Mouse (Mus musculus) forebrain, embryonic 12.5 days (tissue): Measurements from ENCODE around the gene Gpd1l. TPM values are rescaled to one million over a fixed set of nuclear protein-coding genes. Genes with fewer than 3 reads are reported as not detected.

Experiments used
- ATAC-seq: fragments of 200-750 bp; cut with Nextera tagmentation; 2 replicates; pipeline ENCODE4 v1.8.0; 2017; ENCODE audit warnings: moderate TSS enrichment; ENCODE audit not compliant: low FRiP score
- H3K27ac ChIP-seq: fragments of 300-500 bp; sonication (generic); 2 replicates; pipeline ENCODE4 v1.5.1; 2016; ENCODE audit warnings: mild to moderate bottlenecking
- H3K27me3 ChIP-seq: fragments of 300-500 bp; sonication (generic); 2 replicates; pipeline ENCODE4 v1.6.1; 2016; ENCODE audit warnings: mild to moderate bottlenecking
- H3K36me3 ChIP-seq: fragments of 300-500 bp; sonication (generic); replicated peaks from 2 replicates; pipeline ENCODE4 v1.6.1; 2016; ENCODE audit warnings: mild to moderate bottlenecking
- H3K4me1 ChIP-seq: fragments of 300-500 bp; sonication (generic); 2 replicates; pipeline ENCODE4 v1.6.1; 2016
- H3K4me2 ChIP-seq: fragments of 300-500 bp; sonication (generic); 2 replicates; pipeline ENCODE4 v1.6.1; 2016; ENCODE audit warnings: mild to moderate bottlenecking, moderate library complexity
- H3K4me3 ChIP-seq: fragments of 300-500 bp; sonication (generic); replicated peaks from 2 replicates; pipeline ENCODE4 v1.5.1; 2016; ENCODE audit warnings: mild to moderate bottlenecking
- H3K9ac ChIP-seq: fragments of 300-500 bp; sonication (generic); 2 replicates; pipeline ENCODE4 v1.6.1; 2016; ENCODE audit warnings: mild to moderate bottlenecking
- H3K9me3 ChIP-seq: fragments of 300-500 bp; sonication (generic); 2 replicates; pipeline ENCODE4 v1.6.1; 2016
- WGBS: fragments of 180-500 bp; shearing (Covaris S2); methylation state at CpG from one replicate; pipeline ENCODE4 v1.1.7; 2016; 5-methylcytosine and 5-hydroxymethylcytosine counted together
- polyA plus RNA-seq: library from polyadenylated mRNA; unstranded; fragments of >200 nt; fragmentation: Nextera tagmentation; extraction: Ambion mirVana; gene quantifications from 2 replicates; pipeline ENCODE4 v1.2.1, GENCODE M21; 2016

Gpd1l gene
- polyA plus RNA-seq, 1 experiment from 2014 or later, result 14.5 TPM

DNA sequence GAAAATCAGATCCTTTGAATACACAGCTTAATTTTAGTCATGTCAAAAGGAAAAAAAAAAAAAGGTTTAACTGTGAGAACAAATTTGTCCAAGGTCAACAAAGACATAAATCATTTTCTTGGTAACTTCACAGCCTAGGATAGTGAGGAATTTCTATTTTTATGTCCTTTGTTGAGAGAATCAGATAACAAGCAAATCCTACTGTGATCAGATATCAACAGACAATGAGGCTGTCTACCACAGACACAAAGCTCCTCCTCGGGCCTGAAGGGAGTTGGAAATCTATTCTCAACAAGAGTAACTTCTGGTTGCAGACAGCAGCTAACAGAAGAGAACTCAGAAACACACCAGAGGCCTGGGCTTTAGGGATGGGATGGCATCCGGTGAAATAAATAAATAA, 51.8 kb downstream of the Gpd1l start:
- no peak overlapping the region for H3K9ac ChIP-seq
- H3K27me3 ChIP-seq, result no peaks in the 10 kb centered on the region
- no peak overlapping the region for H3K4me3 ChIP-seq
- ATAC-seq, result no peak
- H3K27ac ChIP-seq, result no peak overlapping the region
- no peaks in the 10 kb centered on the region for H3K9me3 ChIP-seq
- no peaks in the 10 kb centered on the region for H3K4me1 ChIP-seq
- no peaks in the 10 kb centered on the region for H3K36me3 ChIP-seq
- 85% methylated on average over 2 of the region's 2 CpGs for WGBS
- no peak overlapping the region for H3K4me2 ChIP-seq

DNA sequence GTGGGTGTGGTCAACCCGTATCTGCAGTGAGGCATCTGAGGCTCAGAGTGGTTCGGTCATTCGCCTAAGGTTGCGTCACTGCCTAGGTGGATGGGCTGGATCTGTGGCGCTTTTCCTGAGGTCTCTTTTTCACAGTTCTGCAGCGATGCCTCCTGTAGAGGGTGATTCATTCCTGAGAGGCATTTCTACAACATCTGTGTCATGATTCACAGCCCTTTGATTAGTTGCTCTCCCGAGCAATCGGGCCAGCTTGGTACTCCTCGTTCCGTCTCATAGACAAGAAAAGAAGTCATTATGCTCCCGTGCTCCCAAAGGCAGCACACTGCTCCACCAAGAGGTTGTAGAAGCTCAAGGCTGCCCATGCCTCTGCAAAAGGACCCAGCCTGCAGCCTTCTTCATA, 78.5 kb downstream of the Gpd1l start:
- WGBS, result 75% methylated on average over 11 of the region's 11 CpGs

DNA sequence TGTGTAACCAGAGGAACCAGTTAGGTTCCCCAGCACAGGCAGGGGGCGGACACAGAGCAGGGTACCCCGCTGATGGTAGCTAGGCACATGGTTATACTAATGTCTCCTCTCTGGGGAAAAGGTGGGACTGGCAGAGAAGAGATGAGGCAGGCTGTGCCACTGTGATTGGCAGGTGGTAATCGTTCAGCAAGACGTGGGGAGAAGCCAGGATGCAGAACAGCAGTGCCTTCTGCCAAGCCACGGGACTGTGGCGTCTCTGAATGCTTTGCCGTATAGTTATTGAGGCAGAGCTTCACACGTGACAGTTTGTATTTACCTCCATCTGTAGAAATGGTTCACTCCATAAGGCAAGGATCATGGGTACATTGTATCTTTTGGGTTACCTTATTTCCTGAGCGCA, 79.1 kb downstream of the Gpd1l start:
- no peak overlapping the region for H3K4me3 ChIP-seq
- H3K4me1 ChIP-seq, result no peaks in the 10 kb centered on the region
- no peaks in the 10 kb centered on the region for H3K36me3 ChIP-seq
- WGBS, result 74% methylated on average over 9 of the region's 9 CpGs
- H3K27ac ChIP-seq, result no peak overlapping the region
- no peak overlapping the region for H3K4me2 ChIP-seq
- H3K27me3 ChIP-seq, result peaks cover 4% of the 10 kb centered on the region; the same call in 1 of the 2 replicates
- no peaks in the 10 kb centered on the region for H3K9me3 ChIP-seq
- ATAC-seq, result no peak
- H3K9ac ChIP-seq, result no peak overlapping the region

More for the DNA sequence above, 78.5 kb downstream of the Gpd1l start:
- no peak overlapping the region for H3K27ac ChIP-seq
- H3K4me2 ChIP-seq, result no peak overlapping the region
- no peaks in the 10 kb centered on the region for H3K9me3 ChIP-seq
- H3K27me3 ChIP-seq, result peaks cover 4% of the 10 kb centered on the region; the same call in 1 of the 2 replicates
- H3K4me3 ChIP-seq, result no peak overlapping the region
- no peak overlapping the region for H3K9ac ChIP-seq
- H3K4me1 ChIP-seq, result no peaks in the 10 kb centered on the region
- no peaks in the 10 kb centered on the region for H3K36me3 ChIP-seq
- no peak for ATAC-seq

DNA sequence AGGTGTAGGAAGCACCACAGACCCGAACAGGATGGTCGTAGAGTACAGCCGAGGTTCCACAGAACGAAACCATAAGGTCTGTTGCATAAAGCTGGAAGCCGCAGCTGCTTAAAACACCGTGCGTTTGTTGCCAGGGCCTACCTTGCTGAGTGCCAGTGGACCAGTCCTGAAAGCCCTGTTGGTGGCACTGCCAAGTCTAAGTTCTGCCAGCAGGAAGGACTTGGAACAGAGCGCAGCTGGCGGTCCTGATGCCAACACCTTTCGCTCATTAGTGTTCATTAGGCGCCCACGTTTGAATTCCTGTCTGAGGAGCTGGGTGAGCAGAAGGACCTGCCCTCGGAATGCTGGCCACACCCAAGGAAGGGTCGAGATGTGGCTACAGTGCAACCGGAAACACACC, 80.5 kb downstream of the Gpd1l start:
- no peak overlapping the region for H3K4me2 ChIP-seq
- ATAC-seq, result no peak
- WGBS, result 87% methylated on average over 15 of the region's 15 CpGs
- H3K4me1 ChIP-seq, result no peaks in the 10 kb centered on the region
- peaks cover 4% of the 10 kb centered on the region; the same call in 1 of the 2 replicates for H3K27me3 ChIP-seq
- H3K27ac ChIP-seq, result no peak overlapping the region
- H3K36me3 ChIP-seq, result no peaks in the 10 kb centered on the region
- no peak overlapping the region for H3K9ac ChIP-seq
- H3K4me3 ChIP-seq, result no peak overlapping the region
- H3K9me3 ChIP-seq, result no peaks in the 10 kb centered on the region

DNA sequence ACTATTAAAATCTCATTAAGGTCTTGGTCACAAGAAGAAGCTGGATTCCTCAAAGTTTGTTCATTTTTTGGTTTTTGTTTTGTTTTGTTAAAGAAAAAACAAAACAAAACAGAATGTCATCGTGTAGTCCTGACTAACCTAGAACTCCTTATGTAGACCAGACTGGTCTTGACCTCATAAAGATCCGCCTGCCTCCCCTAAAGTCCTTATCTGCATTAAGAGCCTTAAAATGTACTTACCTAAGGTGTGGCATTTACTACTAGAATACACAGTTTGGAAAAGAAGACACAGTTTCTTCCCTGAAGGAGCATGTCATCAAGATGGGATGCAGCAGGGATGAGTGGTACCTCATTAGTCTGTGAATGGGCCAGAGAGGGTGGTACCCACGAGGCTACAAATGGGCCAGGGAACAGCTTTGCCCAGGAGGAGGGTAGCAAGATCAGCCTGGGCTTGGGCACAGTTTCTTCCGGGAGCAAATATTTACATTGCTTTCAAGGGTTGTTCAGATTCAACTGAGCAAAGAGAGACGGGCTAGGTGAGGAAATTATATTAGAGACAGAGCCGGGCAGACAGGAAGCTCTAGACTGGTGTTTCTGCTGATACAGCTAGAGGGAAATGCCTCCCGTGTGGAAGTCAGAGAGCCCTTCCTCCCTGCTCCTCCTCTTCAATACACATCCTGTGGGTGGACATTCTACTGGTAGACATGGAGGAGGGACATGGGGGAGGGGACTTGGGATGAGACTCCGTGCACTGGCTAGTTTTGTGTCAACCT, 82.2 kb downstream of the Gpd1l start:
- no peak overlapping the region for H3K9ac ChIP-seq
- H3K4me1 ChIP-seq, result no peaks in the 10 kb centered on the region
- H3K9me3 ChIP-seq, result no peaks in the 10 kb centered on the region
- no peak overlapping the region for H3K4me2 ChIP-seq
- H3K4me3 ChIP-seq, result no peak overlapping the region
- no peaks in the 10 kb centered on the region for H3K36me3 ChIP-seq
- no peak for ATAC-seq
- peaks cover 4% of the 10 kb centered on the region; the same call in 1 of the 2 replicates for H3K27me3 ChIP-seq
- no peak overlapping the region for H3K27ac ChIP-seq
- WGBS, result 76% methylated on average over 8 of the region's 8 CpGs

Other genes starting within 250 kb of the Gpd1l start
- gene Dync1li1, start 245.2 kb downstream of the Gpd1l start, polyA plus RNA-seq, result 101 and 104 TPM in 2 replicates
- 25.4 and 25.6 TPM in 2 replicates for gene Cmtm6, start 202.9 kb downstream of the Gpd1l start, polyA plus RNA-seq
- gene Cmtm7, start 152.1 kb downstream of the Gpd1l start, polyA plus RNA-seq, result 32.3 and 41.2 TPM in 2 replicates
- 15.1 and 17.0 TPM in 2 replicates for gene Cmtm8, start 89.8 kb downstream of the Gpd1l start, polyA plus RNA-seq
- gene Osbpl10, start 44.6 kb upstream of the Gpd1l start, polyA plus RNA-seq, result 1.6 TPM in 2 replicates
- gene Rps27rt, start 48.8 kb upstream of the Gpd1l start, polyA plus RNA-seq, result 292 and 346 TPM in 2 replicates